ENCODE assay signal across 8 mouse cellular contexts in genomic region chr1:83727215-83727614, GRCm38 (mm10).
DNase-seq lines count a peak whose midpoint lies in the region; ATAC-seq lines count a peak whose summit lies in the region.

No protein-coding gene starts in this region.

- no peak overlapping the region for H3K4me3 ChIP-seq in heart, embryonic 11.5 days (ENCODE audit: low read depth, low read length)
- no peak overlapping the region for H3K4me3 ChIP-seq in forebrain, embryonic 15.5 days
- H3K4me3 ChIP-seq in limb, embryonic 10.5 days: no peak overlapping the region
- H3K4me3 ChIP-seq in neural tube, embryonic 15.5 days (replicated peaks): no peak overlapping the region

- H3K27me3 ChIP-seq in heart, embryonic 11.5 days (ENCODE audit: control insufficient read depth, insufficient read depth, low read length): no peaks in the 10 kb centered on the region
- H3K27me3 ChIP-seq in forebrain, embryonic 15.5 days: no peaks in the 10 kb centered on the region
- H3K27me3 ChIP-seq in limb, embryonic 10.5 days (ENCODE audit: low read depth, poor library complexity, severe bottlenecking): no peaks in the 10 kb centered on the region
- H3K27me3 ChIP-seq in neural tube, embryonic 15.5 days (replicated peaks): no peaks in the 10 kb centered on the region

- 78% methylated on average over 4 of the region's 4 CpGs for WGBS in heart, embryonic 11.5 days (ENCODE audit: insufficient replicate concordance)
- 81% methylated on average over 4 of the region's 4 CpGs for WGBS in forebrain, embryonic 15.5 days
- 81% methylated on average over 4 of the region's 4 CpGs for WGBS in limb, embryonic 10.5 days
- 84% methylated on average over 4 of the region's 4 CpGs for WGBS in neural tube, embryonic 15.5 days

- H3K4me1 ChIP-seq in heart, embryonic 11.5 days (ENCODE audit: control insufficient read depth, insufficient read depth, low read length): no peaks in the 10 kb centered on the region
- H3K4me1 ChIP-seq in forebrain, embryonic 15.5 days: no peaks in the 10 kb centered on the region
- H3K4me1 ChIP-seq in limb, embryonic 10.5 days: no peaks in the 10 kb centered on the region
- peaks cover 9% of the 10 kb centered on the region; the same call in 1 of the 2 replicates for H3K4me1 ChIP-seq in neural tube, embryonic 15.5 days

- H3K27ac ChIP-seq in heart, embryonic 11.5 days (ENCODE audit: low read depth, low read length): no peak overlapping the region
- H3K27ac ChIP-seq in forebrain, embryonic 15.5 days (replicated peaks): no peak overlapping the region
- H3K27ac ChIP-seq in limb, embryonic 10.5 days: no peak overlapping the region
- H3K27ac ChIP-seq in neural tube, embryonic 15.5 days (replicated peaks): peak overlapping the region; percentile 54; the same call in 1 of the 2 replicates

- no peaks in the 10 kb centered on the region for H3K36me3 ChIP-seq in heart, embryonic 11.5 days (ENCODE audit: control insufficient read depth, insufficient read depth, low read length)
- no peaks in the 10 kb centered on the region for H3K36me3 ChIP-seq in forebrain, embryonic 15.5 days
- no peaks in the 10 kb centered on the region for H3K36me3 ChIP-seq in limb, embryonic 10.5 days
- no peaks in the 10 kb centered on the region for H3K36me3 ChIP-seq in neural tube, embryonic 15.5 days

- H3K4me2 ChIP-seq in heart, embryonic 11.5 days: no peak overlapping the region
- H3K4me2 ChIP-seq in forebrain, embryonic 15.5 days (replicated peaks): no peak overlapping the region
- H3K4me2 ChIP-seq in neural tube, embryonic 15.5 days: no peak overlapping the region

- peak; percentile 87 for DNase-seq in heart, adult 11 months
- peak; percentile 12 for DNase-seq in A20 (ENCODE audit: low read depth, low spot score)
- peak; percentile 28 for DNase-seq in c-Kit-positive CD71-negative TER-119-negative erythroid progenitor cells, embryonic 14.5 days (ENCODE audit: low read depth)
- peak; percentile 40 for DNase-seq in limb, embryonic 10.5 days (ENCODE audit: low spot score)
- no peak for DNase-seq in spleen, postnatal 10 days (ENCODE audit: low spot score in 2 of 2)

- no peak for ATAC-seq in heart, embryonic 11.5 days (replicated peaks; ENCODE audit: insufficient number of reproducible peaks, low FRiP score, low TSS enrichment)
- ATAC-seq in forebrain, embryonic 15.5 days (replicated peaks): peak; percentile 73
- ATAC-seq in neural tube, embryonic 15.5 days (ENCODE audit: low FRiP score): peak; percentile 63

- no peaks in the 10 kb centered on the region for H3K9me3 ChIP-seq in heart, embryonic 11.5 days (replicated peaks; ENCODE audit: control insufficient read depth, low read length)
- no peaks in the 10 kb centered on the region for H3K9me3 ChIP-seq in forebrain, embryonic 15.5 days
- no peaks in the 10 kb centered on the region for H3K9me3 ChIP-seq in limb, embryonic 10.5 days (replicated peaks)
- H3K9me3 ChIP-seq in neural tube, embryonic 15.5 days (replicated peaks): no peaks in the 10 kb centered on the region

- H3K9ac ChIP-seq in heart, embryonic 11.5 days (ENCODE audit: low read depth, low read length): no peak overlapping the region
- no peak overlapping the region for H3K9ac ChIP-seq in forebrain, embryonic 15.5 days (replicated peaks)
- H3K9ac ChIP-seq in neural tube, embryonic 15.5 days (replicated peaks): no peak overlapping the region

Comparison
In these comparisons a context has a peak if more than half of its experiments do, and no peak if none do; other contexts are left out.
1. DNase-seq: peak in heart, adult 11 months (single experiment), A20 (single experiment), c-Kit-positive CD71-negative TER-119-negative erythroid progenitor cells, embryonic 14.5 days (single experiment) and limb, embryonic 10.5 days (single experiment); none in spleen, postnatal 10 days (0 of 2).